ENCODE assay signal across 10 mouse cellular contexts in genomic region chr16:11073060-11073459, GRCm38 (mm10). TPM values are rescaled to one million over a fixed set of nuclear protein-coding genes. Genes with fewer than 3 reads are reported as not detected.
DNase-seq lines count a peak whose midpoint lies in the region; ATAC-seq lines count a peak whose summit lies in the region.
"Had no signal": no experiment of that assay in that cellular context is flagged by ENCODE, and none has a peak within 500 bp of the region (broad histone marks: within the 10 kb centered on the region; RNA-seq: fewer than 3 reads in every experiment).

No protein-coding gene starts in this region.

- no peak for DNase-seq in hindbrain, embryonic 11.5 days (ENCODE audit: low spot score)
- peak; percentile 63 for DNase-seq in CD4-positive helper T cell, adult 2 months (ENCODE audit: low read depth, low spot score)
- DNase-seq in adipocyte (ENCODE audit: low spot score): peak; percentile 79
- DNase-seq in frontal cortex, adult 2 months (ENCODE audit: extremely low spot score in 1 of 2, low spot score in 1 of 2): no peak
- DNase-seq in gastrocnemius, postnatal 25 days: no peak
- DNase-seq: liver, embryonic 13.5 days had no signal

- H3K9me3 ChIP-seq in hindbrain, embryonic 15.5 days: no peaks in the 10 kb centered on the region
- no peaks in the 10 kb centered on the region for H3K9me3 ChIP-seq in hindbrain, embryonic 11.5 days (ENCODE audit: control insufficient read depth, low read length)
- H3K9me3 ChIP-seq in limb, embryonic 15.5 days: no peaks in the 10 kb centered on the region
- H3K9me3 ChIP-seq: G1E; liver, embryonic 13.5 days; megakaryocyte, embryonic 14.5 days had no signal

- H3K4me1 ChIP-seq in hindbrain, embryonic 15.5 days (replicated peaks): peaks cover 65% of the 10 kb centered on the region
- peaks cover 6% of the 10 kb centered on the region for H3K4me1 ChIP-seq in hindbrain, embryonic 11.5 days (replicated peaks; ENCODE audit: control insufficient read depth, insufficient read depth, low read length)
- H3K4me1 ChIP-seq in limb, embryonic 15.5 days: peaks cover 37% of the 10 kb centered on the region

- no peaks in the 10 kb centered on the region for H3K27me3 ChIP-seq in hindbrain, embryonic 15.5 days
- no peaks in the 10 kb centered on the region for H3K27me3 ChIP-seq in hindbrain, embryonic 11.5 days (ENCODE audit: control insufficient read depth, insufficient read depth, low read length)
- no peaks in the 10 kb centered on the region for H3K27me3 ChIP-seq in limb, embryonic 15.5 days

- ATAC-seq in hindbrain, embryonic 15.5 days (ENCODE audit: low FRiP score, low read depth): no peak
- ATAC-seq in hindbrain, embryonic 11.5 days (ENCODE audit: low FRiP score): no peak
- no peak for ATAC-seq in limb, embryonic 15.5 days (ENCODE audit: insufficient number of reproducible peaks, low FRiP score, low TSS enrichment, low read depth)

- no peak overlapping the region for H3K9ac ChIP-seq in hindbrain, embryonic 15.5 days
- H3K9ac ChIP-seq in hindbrain, embryonic 11.5 days (ENCODE audit: low read depth, low read length): no peak overlapping the region
- H3K9ac ChIP-seq in limb, embryonic 15.5 days: no peak overlapping the region
- H3K9ac ChIP-seq: liver, embryonic 13.5 days had no signal

- peaks cover 34% of the 10 kb centered on the region for H3K36me3 ChIP-seq in hindbrain, embryonic 15.5 days
- peaks cover 11% of the 10 kb centered on the region for H3K36me3 ChIP-seq in hindbrain, embryonic 11.5 days (ENCODE audit: control insufficient read depth, insufficient read depth, low read length)
- H3K36me3 ChIP-seq in limb, embryonic 15.5 days: peaks cover 64% of the 10 kb centered on the region

- whole genome bisulfite sequencing in hindbrain, embryonic 15.5 days: 62% methylated on average over 6 of the region's 6 CpGs
- 86% methylated on average over 6 of the region's 6 CpGs for WGBS in hindbrain, embryonic 11.5 days
- WGBS in limb, embryonic 15.5 days: 74% methylated on average over 6 of the region's 6 CpGs

- H3K4me2 ChIP-seq in hindbrain, embryonic 15.5 days: no peak overlapping the region
- no peak overlapping the region for H3K4me2 ChIP-seq in hindbrain, embryonic 11.5 days (replicated peaks; ENCODE audit: low read depth, low read length)
- H3K4me2 ChIP-seq in limb, embryonic 15.5 days: no peak overlapping the region
- H3K4me2 ChIP-seq: liver, embryonic 13.5 days had no signal

- H3K27ac ChIP-seq in hindbrain, embryonic 15.5 days (replicated peaks): peak overlapping the region; percentile 49; the same call in 1 of the 2 replicates
- no peak overlapping the region for H3K27ac ChIP-seq in hindbrain, embryonic 11.5 days (ENCODE audit: low read depth, low read length)
- H3K27ac ChIP-seq in limb, embryonic 15.5 days: peak overlapping the region; percentile 22; the same call in 1 of the 2 replicates
- H3K27ac ChIP-seq: liver, embryonic 13.5 days had no signal

- H3K4me3 ChIP-seq in hindbrain, embryonic 15.5 days: no peak overlapping the region
- H3K4me3 ChIP-seq in hindbrain, embryonic 11.5 days (ENCODE audit: low read depth, low read length): no peak overlapping the region
- H3K4me3 ChIP-seq in limb, embryonic 15.5 days: no peak overlapping the region
- H3K4me3 ChIP-seq: liver, embryonic 13.5 days; megakaryocyte, embryonic 14.5 days had no signal

RNA-seq across cellular contexts. Expression of gene Litaf, which starts 7.1 kb away (rescaled TPM):
- polyA plus RNA-seq in hindbrain, embryonic 15.5 days (2015; fragmentation: Nextera tagmentation; extraction: Ambion mirVana): 30.1 and 32.2 TPM in 2 replicates
- polyA plus RNA-seq in hindbrain, embryonic 11.5 days (2014; fragmentation: Nextera tagmentation; extraction: Ambion mirVana): 71.4 and 71.6 TPM in 2 replicates
- 113 and 120 TPM in 2 replicates for polyA plus RNA-seq in limb, embryonic 15.5 days (2015; fragmentation: Nextera tagmentation; extraction: Ambion mirVana)
- 47.6 and 49.6 TPM in 2 replicates for polyA plus RNA-seq in frontal cortex, adult 2 months (2012; rRNA removed)
- total RNA-seq in gastrocnemius, postnatal 25 days (2021): 10 to 100 TPM in 1 of 2 experiments, 1 to 10 TPM in 1; 10.0 to 10.1 TPM

RNA-seq across cellular contexts. Expression of gene Snn, which starts 12.3 kb away (rescaled TPM):
- 125 and 133 TPM in 2 replicates for polyA plus RNA-seq in hindbrain, embryonic 15.5 days (2015; fragmentation: Nextera tagmentation; extraction: Ambion mirVana)
- 96.5 and 113 TPM in 2 replicates for polyA plus RNA-seq in hindbrain, embryonic 11.5 days (2014; fragmentation: Nextera tagmentation; extraction: Ambion mirVana)
- polyA plus RNA-seq in limb, embryonic 15.5 days (2015; fragmentation: Nextera tagmentation; extraction: Ambion mirVana): 33.3 and 34.5 TPM in 2 replicates
- polyA plus RNA-seq in frontal cortex, adult 2 months (2012; rRNA removed): 201 and 227 TPM in 2 replicates
- total RNA-seq in gastrocnemius, postnatal 25 days (2021): 1 to 10 TPM; 4.2 to 4.4 TPM

Comparison
In these comparisons a context has a peak if more than half of its experiments do, and no peak if none do; other contexts are left out.
1. DNase-seq: peak in CD4-positive helper T cell, adult 2 months (single experiment) and adipocyte (single experiment); none in hindbrain, embryonic 11.5 days (single experiment), frontal cortex, adult 2 months (0 of 2) and gastrocnemius, postnatal 25 days (single experiment).